Mouse (Mus musculus): Measurements from ENCODE around the gene Ficd.

Ficd gene

DNA sequence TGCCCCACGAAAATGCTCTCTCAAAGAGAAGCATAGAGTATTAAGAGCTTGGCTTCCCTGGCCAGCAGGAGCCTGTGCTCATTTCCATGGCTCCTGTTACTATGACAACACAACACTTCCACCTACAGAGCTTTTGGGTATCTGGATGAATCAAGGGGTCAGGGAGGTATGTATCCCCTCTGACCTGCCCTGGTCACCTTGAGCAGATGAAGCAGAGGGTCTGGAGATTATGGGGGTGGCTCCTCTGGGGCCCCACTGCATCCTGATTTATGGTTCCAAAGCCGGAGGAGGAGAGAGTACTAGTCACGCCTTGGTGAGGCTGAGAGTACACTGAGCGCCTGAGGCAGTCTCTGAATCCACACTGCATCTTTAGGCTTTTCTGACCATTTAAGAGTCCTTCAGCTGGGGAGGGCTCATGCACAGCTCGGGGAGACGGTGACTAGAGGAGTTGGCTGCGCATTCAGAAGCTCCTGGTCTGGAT is 4.9 kb upstream of the Ficd start:
- no peak for DNase-seq (ENCODE audit: low spot score in 2 of 2)

DNA sequence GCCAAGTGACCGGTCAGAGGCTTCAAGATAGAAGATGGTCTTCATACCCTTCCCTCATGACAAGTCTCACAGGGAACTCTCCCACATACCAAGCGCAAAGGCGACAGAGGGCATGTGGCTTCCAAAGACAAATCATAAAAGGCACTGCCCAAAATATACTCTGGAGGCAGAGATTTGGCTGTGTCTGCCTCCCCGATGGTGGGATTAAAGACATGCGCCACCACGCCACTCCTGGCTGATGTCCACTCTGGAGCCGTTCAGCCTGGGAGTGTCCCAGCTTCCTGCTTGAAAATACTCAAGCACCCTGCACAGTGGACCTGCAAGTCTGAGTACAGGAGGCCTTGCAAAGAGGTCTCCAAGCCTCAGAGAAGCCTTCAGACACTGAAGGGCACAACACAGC is 4.4 kb upstream of the Ficd start:
- DNase-seq (ENCODE audit: low spot score in 2 of 2) = no peak

DNA sequence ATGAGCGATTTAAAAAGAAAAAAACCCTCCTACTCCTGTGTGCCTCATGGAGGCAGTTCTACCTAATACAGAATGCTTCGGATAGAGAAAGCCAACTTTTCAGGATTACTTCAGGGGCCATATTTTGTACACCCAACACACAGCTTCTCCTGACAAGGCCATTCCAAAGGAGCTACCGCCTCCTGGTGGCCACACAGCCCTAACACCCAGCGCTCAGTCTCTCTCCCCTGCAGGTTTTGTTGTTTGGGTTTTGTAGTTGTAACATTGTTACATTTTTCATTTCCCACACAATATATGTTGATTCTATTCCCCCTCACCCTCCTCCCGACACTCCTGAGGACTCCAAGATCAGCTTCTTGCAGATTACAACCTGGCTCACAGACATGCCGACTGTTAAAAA is 3.4 kb upstream of the Ficd start:
- DNase-seq (ENCODE audit: low spot score in 2 of 2) = peak in 1 of 2 experiments; percentile 70

DNA sequence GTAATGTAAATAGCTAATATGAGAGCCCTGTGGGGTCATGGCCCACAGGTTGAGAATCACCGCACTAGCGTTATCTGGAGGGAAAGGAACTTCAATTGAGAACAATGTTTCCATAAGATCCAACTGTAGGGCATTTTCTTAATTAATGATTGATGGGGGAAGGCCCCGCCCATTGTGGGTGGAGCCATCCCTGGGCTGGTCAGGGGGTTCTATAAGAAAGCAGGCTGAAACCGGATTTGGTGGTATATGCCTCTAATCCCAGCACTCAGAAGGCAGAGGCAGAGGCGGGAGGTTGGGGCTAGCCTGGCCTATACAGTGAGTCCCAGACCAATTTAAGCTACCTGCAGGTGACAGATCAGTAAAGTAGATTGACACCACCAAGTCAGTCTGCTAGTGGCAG is 1.2 kb upstream of the Ficd start:
- no peak for DNase-seq (ENCODE audit: low spot score in 2 of 2)

GRCm38 (mm10) chr5:113735023-113735344 is 619 bp upstream of the Ficd start:
- no peak for DNase-seq (ENCODE audit: low spot score in 2 of 2)

GRCm38 (mm10) chr5:113736113-113736502 is 505 bp downstream of the Ficd start:
- no peak for DNase-seq (ENCODE audit: low spot score in 2 of 2)

- no peak for DNase-seq (ENCODE audit: low spot score in 2 of 2)
These were observed 1.0 kb downstream of the Ficd start for GRCm38 (mm10) chr5:113736522-113737164.

DNA sequence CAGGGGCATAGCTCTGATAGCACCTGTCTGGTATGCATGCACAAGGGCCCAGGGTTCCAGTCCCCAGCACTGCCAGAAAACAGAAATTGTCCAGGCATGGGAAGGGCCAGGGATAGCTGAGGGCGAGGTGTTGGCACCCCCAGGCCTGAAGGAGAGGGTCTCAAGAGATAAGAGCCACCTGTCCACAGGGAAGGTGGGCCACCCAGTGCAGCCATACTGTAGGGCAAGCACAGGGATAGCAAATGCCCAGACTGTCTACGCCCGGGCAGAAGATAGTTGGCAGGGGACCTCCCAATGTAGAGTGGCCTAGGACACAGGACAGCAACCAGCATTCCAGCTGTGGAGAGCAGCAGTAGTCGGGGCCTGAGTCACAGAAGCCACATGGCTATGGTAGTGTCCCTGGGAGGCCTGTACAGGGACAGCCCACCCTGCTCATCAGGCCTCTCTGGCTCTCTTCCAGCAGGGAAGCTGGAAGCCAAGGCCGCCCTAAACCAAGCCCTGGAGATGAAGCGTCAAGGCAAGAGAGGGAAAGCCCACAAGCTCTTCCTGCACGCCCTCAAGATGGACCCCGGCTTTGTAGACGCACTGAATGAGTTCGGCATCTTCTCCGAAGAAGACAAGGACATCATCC is 2.1 kb downstream of the Ficd start:
- no peak for DNase-seq (ENCODE audit: low spot score in 2 of 2)

- no peak for DNase-seq (ENCODE audit: low spot score in 2 of 2)
These were observed 12.0 kb downstream of the Ficd start for GRCm38 (mm10) chr5:113747629-113748028.

GRCm38 (mm10) chr5:113748556-113749331 is 13.1 kb downstream of the Ficd start:
- no peak for DNase-seq (ENCODE audit: low spot score in 2 of 2)

DNA sequence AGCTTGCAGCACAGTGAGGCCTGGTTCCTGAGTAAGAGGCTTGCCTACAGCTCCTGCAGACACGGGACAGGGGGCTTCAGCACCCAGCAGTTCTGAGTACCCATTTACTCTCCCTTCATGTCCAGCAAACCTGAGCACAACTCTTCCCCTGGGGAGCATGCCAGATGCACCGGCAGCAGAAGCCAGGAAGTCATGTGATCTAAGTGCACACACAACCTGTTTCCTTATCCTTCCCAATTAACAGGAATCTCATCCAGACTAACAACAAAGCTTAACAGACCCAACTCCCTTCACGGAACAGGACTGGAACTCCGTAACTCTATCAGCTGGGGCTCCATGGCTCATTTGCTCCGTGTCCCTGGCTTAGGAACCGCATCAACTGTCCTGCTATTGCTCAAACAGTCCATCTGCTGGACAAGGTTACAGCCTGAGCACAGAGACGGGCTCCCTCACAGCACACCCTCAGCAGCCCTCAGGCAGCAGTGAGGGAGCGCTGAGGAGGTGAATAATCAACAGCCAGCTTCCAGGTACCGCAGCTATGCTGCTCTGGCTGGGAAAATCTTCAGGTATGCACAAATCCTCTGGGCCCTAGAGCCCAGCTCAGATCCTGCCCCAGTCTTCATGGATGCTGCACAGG is 16.0 kb downstream of the Ficd start:
- no peak for DNase-seq (ENCODE audit: low spot score in 2 of 2)

DNA sequence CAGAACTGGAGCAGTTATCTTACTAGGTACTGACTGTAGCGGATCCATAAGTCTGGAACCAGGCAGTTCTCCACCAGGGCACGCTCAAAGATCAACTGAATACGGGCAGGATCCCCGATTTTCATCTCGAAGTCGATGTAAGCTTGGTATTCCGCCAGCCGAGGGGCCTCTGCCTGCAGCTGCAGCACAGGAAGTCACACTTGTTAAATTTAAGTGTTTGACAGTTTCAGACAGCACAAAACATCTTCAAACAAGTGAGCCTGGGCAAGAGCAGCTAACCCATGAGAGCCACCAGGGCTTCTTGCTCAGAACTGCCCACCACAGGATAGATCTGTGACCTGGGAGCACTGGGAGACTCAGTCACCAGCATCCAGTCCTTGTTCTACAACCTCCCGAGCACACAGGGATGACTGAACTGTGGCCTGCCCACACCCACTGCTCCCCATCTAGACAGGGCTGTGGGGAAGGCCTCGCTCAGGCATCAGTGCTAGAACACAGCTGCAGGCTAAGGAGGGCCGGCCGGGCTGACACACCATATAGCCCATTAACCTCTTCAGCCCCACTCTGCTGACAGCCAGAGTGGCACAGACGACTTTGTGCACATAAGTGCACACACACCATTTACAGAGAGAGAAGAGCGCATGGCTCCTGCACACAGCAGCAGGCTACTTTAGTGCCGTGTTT is 19.9 kb downstream of the Ficd start:
- DNase-seq (ENCODE audit: low spot score in 2 of 2) = no peak

GRCm38 (mm10) chr5:113761585-113761984 is 26.0 kb downstream of the Ficd start:
- no peak for DNase-seq (ENCODE audit: low spot score in 2 of 2)

- no peak for DNase-seq (ENCODE audit: low spot score in 2 of 2)
These were observed 28.8 kb downstream of the Ficd start for GRCm38 (mm10) chr5:113764426-113764825.

DNA sequence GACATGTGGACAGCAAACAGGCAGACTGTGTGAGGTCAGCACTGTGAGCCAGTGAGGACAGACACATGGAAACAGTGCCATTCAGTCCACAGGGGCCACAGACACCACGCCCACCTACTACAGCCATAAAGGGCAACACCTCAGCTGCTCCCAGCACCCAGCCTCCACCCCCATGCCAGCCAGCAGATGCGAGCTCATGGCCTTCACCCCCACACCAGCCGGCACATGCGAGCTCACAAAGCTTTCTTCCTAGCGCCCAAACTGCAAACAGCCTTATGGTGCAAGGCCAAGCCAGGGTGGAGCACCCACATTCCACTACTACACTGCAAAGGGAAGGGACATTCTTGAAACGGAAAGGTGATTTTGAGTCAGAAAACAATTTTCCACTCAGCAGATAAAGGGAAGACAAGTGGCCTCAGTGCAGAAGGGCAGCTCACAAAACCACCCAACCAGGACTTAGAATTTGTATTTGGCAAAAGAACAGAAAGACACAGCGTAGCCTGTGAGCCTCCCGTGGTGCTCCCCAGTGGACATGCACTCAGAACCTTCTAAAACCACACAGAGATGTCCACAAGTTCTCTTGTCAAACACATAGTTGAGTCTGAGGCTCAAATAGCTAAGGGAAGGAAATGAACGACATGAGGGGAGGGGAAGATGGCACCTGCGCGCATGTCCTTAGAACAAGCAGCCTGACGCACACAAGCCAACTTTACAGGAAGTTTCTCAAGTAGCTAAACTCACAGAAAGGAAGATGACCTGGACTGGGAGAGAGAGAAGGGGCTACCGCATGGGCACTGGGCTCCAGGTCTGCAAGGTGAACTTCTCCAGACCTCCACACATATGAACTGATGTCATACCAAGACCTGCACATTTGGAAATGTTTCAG is 30.3 kb downstream of the Ficd start:
- no peak for DNase-seq (ENCODE audit: low spot score in 2 of 2)

GRCm38 (mm10) chr5:113768806-113769205 is 33.2 kb downstream of the Ficd start:
- DNase-seq (ENCODE audit: low spot score in 2 of 2) = no peak

- peak; percentile 56 to 79 for DNase-seq (ENCODE audit: low spot score in 2 of 2)
These were observed 35.9 kb downstream of the Ficd start for GRCm38 (mm10) chr5:113771213-113772162.

GRCm38 (mm10) chr5:113772450-113772895 is 36.9 kb downstream of the Ficd start, which contains the start of the genes Sart3 and Iscu:
TSS of gene Sart3 (minus strand) at chr5:113772510.
TSS of gene Iscu (plus strand) at chr5:113772748.
- DNase-seq (ENCODE audit: low spot score in 2 of 2) = peak; percentile 91 to 93

GRCm38 (mm10) chr5:113772905-113773519 is 37.4 kb downstream of the Ficd start:
- DNase-seq (ENCODE audit: low spot score in 2 of 2) = no peak
